Mouse (Mus musculus) midbrain, embryonic 14.5 days (tissue): ENCODE data around the gene Vps13a. TPM values are rescaled to one million over a fixed set of nuclear protein-coding genes. Genes with fewer than 3 reads are reported as not detected.

ENCODE experiments used
- ATAC-seq: fragments of 200-750 bp; cut with Nextera tagmentation; 2 replicates; pipeline ENCODE4 v1.8.0; 2017; ENCODE audit warnings: moderate number of reproducible peaks, moderate library complexity; ENCODE audit not compliant: low FRiP score, low TSS enrichment
- DNase-seq: peaks from one replicate; pipeline ENCODE4 v3.0.0-alpha.2; 2015
- H3K27ac ChIP-seq: fragments of 300-500 bp; sonication (generic); replicated peaks from 2 replicates; pipeline ENCODE4 v1.5.1; 2014; ENCODE audit warnings: mild to moderate bottlenecking, low read depth, low read length, moderate library complexity
- H3K27me3 ChIP-seq: fragments of 300-500 bp; sonication (generic); 2 replicates; pipeline ENCODE4 v1.6.1; 2014; ENCODE audit warnings: low read length, control low read depth, mixed read lengths; ENCODE audit not compliant: control insufficient read depth, insufficient read depth
- H3K36me3 ChIP-seq: fragments of 300-500 bp; sonication (generic); 2 replicates; pipeline ENCODE4 v1.6.1; 2014; ENCODE audit warnings: low read length, control low read depth; ENCODE audit not compliant: control insufficient read depth, insufficient read depth
- H3K4me1 ChIP-seq: fragments of 300-500 bp; sonication (generic); 2 replicates; pipeline ENCODE4 v1.6.1; 2014; ENCODE audit warnings: mild to moderate bottlenecking, antibody characterized with exemption, low read length, control low read depth; ENCODE audit not compliant: control insufficient read depth, insufficient read depth
- H3K4me2 ChIP-seq: fragments of 300-500 bp; sonication (generic); 2 replicates; pipeline ENCODE4 v1.6.1; 2014; ENCODE audit warnings: mild to moderate bottlenecking, low read length, moderate library complexity
- H3K4me3 ChIP-seq: fragments of 300-500 bp; sonication (generic); replicated peaks from 2 replicates; pipeline ENCODE4 v1.5.1; 2014; ENCODE audit warnings: low read depth, low read length
- H3K9ac ChIP-seq: fragments of 300-500 bp; sonication (generic); replicated peaks from 2 replicates; pipeline ENCODE4 v1.6.1; 2014; ENCODE audit warnings: mild to moderate bottlenecking, low read length, moderate library complexity
- H3K9me3 ChIP-seq: fragments of 300-500 bp; sonication (generic); 2 replicates; pipeline ENCODE4 v1.6.1; 2016; ENCODE audit warnings: low read length, control low read depth, mixed read lengths; ENCODE audit not compliant: control insufficient read depth
- WGBS: fragments of 180-500 bp; shearing (Covaris S2); extraction: QIAGEN DNeasy Blood & Tissue Kit; methylation state at CpG from one replicate; pipeline ENCODE4 v1.1.7; 2014; 5-methylcytosine and 5-hydroxymethylcytosine counted together
- polyA plus RNA-seq: library from polyadenylated mRNA; unstranded; fragments of >200 nt; fragmentation: Nextera tagmentation; extraction: Ambion mirVana; gene quantifications from 2 replicates; pipeline ENCODE4 v1.2.1, GENCODE M21; 2014

Gene Vps13a
- polyA plus RNA-seq, 1 experiment from 2014 or later = 11.7 TPM

DNA sequence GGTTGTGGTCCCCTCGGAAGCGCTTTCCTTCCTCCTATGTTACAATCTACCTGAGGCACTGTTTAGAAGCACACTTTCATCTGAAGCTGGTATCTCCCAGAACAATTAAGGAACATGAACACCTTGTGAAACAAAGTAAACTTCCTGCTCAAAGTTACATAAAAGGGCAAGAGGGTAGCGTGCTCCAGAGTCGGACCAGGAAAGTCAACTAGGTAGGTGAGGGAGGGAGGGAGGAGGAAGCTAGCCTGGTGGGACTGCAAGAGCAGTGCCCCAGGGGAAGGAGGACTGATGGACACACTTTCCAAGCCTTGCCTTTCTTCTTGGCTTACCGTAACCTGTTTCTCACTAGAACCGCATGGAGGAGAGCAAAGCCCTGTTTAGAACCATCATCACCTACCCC is 173.1 kb downstream of the Vps13a start:
- no peak overlapping the region for H3K9ac ChIP-seq
- 95% methylated on average over 6 of the region's 6 CpGs for WGBS
- no peaks in the 10 kb centered on the region for H3K36me3 ChIP-seq

DNA sequence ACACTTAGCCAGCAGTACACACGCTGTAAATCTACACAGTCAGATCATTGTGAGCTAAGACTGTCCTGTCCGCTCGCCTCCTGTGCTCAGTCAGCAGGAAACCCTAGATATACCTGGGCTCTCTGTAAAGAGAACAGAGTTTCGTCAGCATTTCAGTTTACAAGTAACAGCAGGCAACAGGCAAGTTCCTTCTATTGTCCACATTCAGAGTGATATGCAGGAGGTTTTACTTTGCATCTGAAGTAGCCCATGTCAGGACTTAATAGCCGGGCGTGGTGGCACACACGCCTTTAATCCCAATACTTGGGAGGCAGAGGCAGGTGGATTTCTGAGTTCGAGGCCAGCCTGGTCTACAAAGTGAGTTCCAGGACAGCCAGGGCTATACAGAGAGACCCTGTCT is 178.7 kb downstream of the Vps13a start:
- no peaks in the 10 kb centered on the region for H3K27me3 ChIP-seq
- no peaks in the 10 kb centered on the region for H3K4me1 ChIP-seq
- DNase-seq = no peak
- no peak overlapping the region for H3K4me3 ChIP-seq
- no peak for ATAC-seq
- no peak overlapping the region for H3K27ac ChIP-seq
- WGBS = 84% methylated on average over 8 of the region's 8 CpGs
- no peak overlapping the region for H3K4me2 ChIP-seq
- no peak overlapping the region for H3K9ac ChIP-seq
- H3K9me3 ChIP-seq = no peaks in the 10 kb centered on the region
- H3K36me3 ChIP-seq = no peaks in the 10 kb centered on the region

More for the DNA sequence above, 173.1 kb downstream of the Vps13a start:
- H3K27ac ChIP-seq = no peak overlapping the region
- no peaks in the 10 kb centered on the region for H3K9me3 ChIP-seq
- ATAC-seq (no peak), DNase-seq (no peak)
- H3K4me2 ChIP-seq = no peak overlapping the region
- H3K4me1 ChIP-seq = no peaks in the 10 kb centered on the region
- H3K27me3 ChIP-seq = no peaks in the 10 kb centered on the region
- H3K4me3 ChIP-seq = no peak overlapping the region

DNA sequence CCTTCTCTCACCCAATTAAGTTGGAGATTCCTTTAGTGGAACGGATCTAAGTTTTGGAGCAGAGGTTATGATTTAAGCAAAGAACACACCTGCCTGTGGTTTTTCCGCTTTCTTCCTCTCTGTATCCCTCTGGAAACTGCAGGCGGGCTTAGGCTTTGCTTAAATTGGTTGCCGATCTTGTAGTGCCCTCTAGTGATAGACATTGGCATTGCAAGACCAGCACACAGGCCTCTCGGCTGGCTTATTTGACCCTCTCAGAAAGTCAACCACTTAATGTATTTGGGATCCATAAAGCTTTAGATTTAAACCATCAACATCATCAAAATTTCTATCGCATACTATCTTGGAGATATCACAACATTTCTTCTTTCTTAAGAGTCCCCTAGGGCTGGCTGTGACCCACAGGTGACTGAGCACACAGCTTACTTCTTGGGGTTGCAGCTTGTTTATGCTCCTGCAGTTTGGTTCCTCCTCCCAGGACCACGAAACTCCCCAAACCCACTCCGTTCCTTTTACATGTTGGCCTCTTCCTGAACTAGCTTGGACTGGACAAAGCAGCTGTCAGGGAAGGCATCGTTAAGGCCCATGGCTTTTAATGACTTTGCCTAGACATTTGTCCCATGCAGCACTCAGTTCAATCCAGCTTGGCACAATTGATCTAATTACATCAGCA is 181.3 kb downstream of the Vps13a start:
- peak; percentile 57 for ATAC-seq
- peak overlapping the region; percentile 16; the same call in 1 of the 2 replicates for H3K4me2 ChIP-seq
- WGBS = 19% methylated on average over 9 of the region's 9 CpGs

DNA sequence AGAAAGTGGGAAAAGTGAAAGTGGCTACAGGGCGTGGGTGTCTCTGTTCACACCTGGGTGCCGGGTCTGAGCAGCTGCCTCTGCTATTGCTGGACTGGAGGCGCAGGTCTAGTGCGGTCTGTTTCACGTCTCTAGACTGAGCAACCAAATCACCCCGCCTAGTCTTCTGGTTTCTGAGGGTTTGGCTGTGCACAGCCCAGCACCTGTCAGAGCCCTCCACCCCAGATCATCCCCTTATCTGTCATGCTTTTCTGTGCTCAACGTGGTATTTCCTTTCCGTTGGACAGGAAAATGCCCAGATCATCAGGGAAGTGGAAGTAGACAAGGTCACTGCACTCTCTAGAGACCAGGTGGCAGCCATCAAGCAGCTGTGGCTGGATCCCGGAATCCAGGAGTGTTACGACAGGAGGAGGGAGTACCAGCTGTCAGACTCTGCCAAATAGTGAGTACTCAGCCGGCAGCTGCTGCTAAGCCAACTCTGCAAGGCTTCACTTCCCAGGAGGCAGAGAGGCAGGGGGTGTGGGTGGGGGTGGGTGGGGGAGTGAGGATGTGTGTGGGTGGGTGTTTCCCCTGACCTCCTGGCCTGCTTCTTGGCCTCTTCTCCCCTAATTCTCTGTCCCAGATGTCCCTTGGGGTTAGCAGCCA is 182.0 kb downstream of the Vps13a start:
- H3K27me3 ChIP-seq = no peaks in the 10 kb centered on the region
- H3K9me3 ChIP-seq = no peaks in the 10 kb centered on the region
- H3K27ac ChIP-seq = no peak overlapping the region
- WGBS = 45% methylated on average over 11 of the region's 11 CpGs
- H3K4me2 ChIP-seq = peak overlapping the region; percentile 16; the same call in 1 of the 2 replicates
- H3K4me1 ChIP-seq = no peaks in the 10 kb centered on the region
- DNase-seq (peak; percentile 33), ATAC-seq (peak; percentile 65; the same call in 1 of the 2 replicates)
- no peaks in the 10 kb centered on the region for H3K36me3 ChIP-seq
- no peak overlapping the region for H3K4me3 ChIP-seq
- H3K9ac ChIP-seq = no peak overlapping the region

More for the DNA sequence above, 181.3 kb downstream of the Vps13a start:
- Histone ChIP-seq H3K27ac (no peak overlapping the region), H3K36me3 (no peaks in the 10 kb centered on the region), H3K4me1 (no peaks in the 10 kb centered on the region), H3K9ac (no peak overlapping the region), H3K9me3 (no peaks in the 10 kb centered on the region), H3K4me3 (no peak overlapping the region), H3K27me3 (no peaks in the 10 kb centered on the region)
- DNase-seq = peak; percentile 94

DNA sequence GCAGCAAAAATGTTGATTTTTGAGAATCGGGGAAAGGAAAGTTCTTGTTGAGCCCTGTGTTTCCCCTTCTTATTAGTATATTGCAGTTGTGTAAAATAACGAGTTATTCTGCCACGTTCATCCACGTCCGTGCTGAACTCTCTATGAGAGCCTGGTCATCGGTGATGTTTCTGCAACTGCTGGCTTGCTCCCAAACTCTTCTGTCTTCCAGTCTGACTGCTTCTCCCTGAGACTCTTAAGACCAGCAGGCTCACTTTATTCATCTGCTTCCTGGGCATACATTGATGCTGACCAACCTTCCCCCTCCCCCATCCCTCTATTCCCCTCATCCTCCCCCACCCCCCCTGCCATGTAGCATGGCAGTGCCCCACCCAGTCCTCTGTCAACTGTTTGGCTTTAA is 183.5 kb downstream of the Vps13a start:
- no peak overlapping the region for H3K4me2 ChIP-seq
- no peak overlapping the region for H3K9ac ChIP-seq
- WGBS = 90% methylated on average over 6 of the region's 6 CpGs
- no peak overlapping the region for H3K27ac ChIP-seq
- no peaks in the 10 kb centered on the region for H3K27me3 ChIP-seq
- H3K4me1 ChIP-seq = no peaks in the 10 kb centered on the region
- no peaks in the 10 kb centered on the region for H3K36me3 ChIP-seq
- no peak for ATAC-seq
- DNase-seq = no peak
- no peaks in the 10 kb centered on the region for H3K9me3 ChIP-seq
- no peak overlapping the region for H3K4me3 ChIP-seq

DNA sequence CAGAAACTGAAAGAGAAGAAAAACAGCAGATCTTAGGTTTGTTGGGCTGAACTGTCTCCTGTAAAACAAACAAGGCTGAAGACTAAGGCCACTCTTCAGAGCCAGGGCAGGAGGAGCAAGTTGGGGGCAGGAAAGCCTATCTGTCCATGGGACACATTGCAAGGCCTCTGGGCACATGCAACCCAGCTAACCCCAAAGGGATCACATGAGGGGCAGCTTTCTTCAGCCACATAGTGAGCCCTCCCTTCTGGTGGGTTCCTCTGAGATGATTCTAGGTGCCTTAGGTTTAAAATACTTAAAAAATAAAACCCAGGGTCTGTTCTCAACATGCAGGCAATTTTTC is 186.8 kb downstream of the Vps13a start:
- ATAC-seq (no peak), DNase-seq (no peak)
- Histone ChIP-seq H3K9me3 (no peaks in the 10 kb centered on the region), H3K4me2 (no peak overlapping the region), H3K9ac (no peak overlapping the region), H3K4me3 (no peak overlapping the region), H3K27me3 (no peaks in the 10 kb centered on the region), H3K27ac (no peak overlapping the region), H3K36me3 (no peaks in the 10 kb centered on the region), H3K4me1 (no peaks in the 10 kb centered on the region)

DNA sequence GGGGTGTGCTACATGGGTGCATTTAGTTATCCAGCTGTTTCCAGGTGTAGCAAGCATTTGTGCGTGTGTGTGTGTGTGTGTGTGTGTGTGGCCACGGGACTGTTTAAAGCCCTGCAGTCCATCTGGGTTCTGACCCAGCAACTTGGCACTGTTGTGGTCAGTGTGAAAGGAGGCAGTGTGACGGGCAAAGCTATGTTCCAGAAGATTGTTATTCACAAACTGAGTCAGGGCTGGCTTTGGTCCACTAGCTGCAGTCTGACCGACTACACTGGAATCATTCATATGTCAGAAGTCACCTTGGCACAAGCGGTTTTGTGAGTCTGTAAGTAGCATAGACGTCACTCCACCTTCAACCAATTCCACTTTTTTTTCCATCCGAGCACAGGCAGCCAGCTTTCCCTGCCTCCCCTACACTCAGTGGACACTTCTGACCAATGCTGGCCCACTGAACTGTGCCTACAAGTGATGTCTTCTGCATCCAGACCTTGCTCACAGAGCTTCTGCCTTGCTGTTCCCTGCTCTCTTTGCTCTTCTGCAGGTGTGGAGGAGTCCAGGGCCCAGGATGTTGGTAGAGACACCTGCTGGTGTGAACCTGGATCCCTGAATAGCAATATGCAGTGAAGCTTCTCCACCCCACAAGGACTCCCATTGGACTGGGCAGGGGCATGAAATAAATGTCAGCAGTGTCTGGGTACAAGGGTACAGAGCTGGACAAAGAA is 187.3 kb downstream of the Vps13a start:
- WGBS = 92% methylated on average over 7 of the region's 7 CpGs
- Histone ChIP-seq H3K4me2 (no peak overlapping the region), H3K36me3 (no peaks in the 10 kb centered on the region), H3K27me3 (no peaks in the 10 kb centered on the region), H3K4me3 (no peak overlapping the region), H3K9me3 (no peaks in the 10 kb centered on the region), H3K4me1 (no peaks in the 10 kb centered on the region), H3K9ac (no peak overlapping the region), H3K27ac (no peak overlapping the region)
- DNase-seq (no peak), ATAC-seq (no peak)

DNA sequence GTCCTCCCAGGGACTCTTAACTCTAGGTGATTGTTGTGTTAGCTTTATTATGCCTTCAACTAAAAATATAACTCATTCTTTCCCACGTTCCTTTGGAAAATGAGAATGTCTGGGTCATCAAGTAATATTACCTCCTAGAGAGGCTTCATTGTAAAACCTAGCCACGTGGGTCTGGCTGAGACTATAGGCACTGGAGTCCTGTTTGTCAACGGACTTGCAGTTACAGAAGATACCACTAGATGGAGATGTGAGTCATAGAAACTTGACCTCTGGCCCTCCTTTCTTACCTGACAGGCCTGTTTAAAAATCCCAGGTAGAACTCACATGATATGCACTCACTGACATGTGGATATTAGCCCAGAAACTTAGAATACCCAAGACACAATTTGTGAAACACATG is 195.4 kb downstream of the Vps13a start:
- no peaks in the 10 kb centered on the region for H3K36me3 ChIP-seq
- H3K4me2 ChIP-seq = no peak overlapping the region
- DNase-seq (peak; percentile 51), ATAC-seq (no peak)
- H3K9me3 ChIP-seq = 0 out of 2 replicates have a peak, but pooled peaks cover 5% of the 10 kb centered on the region
- H3K4me1 ChIP-seq = no peaks in the 10 kb centered on the region
- H3K9ac ChIP-seq = no peak overlapping the region
- no peak overlapping the region for H3K27ac ChIP-seq
- H3K27me3 ChIP-seq = no peaks in the 10 kb centered on the region
- no peak overlapping the region for H3K4me3 ChIP-seq
- 7% methylated on average over 3 of the region's 3 CpGs for WGBS
